Mouse (Mus musculus): ENCODE data around the gene Tbx19.

- TF ChIP-seq POLR2A (IDR thresholded peaks at IDR 0.05; ENCODE audit: low read depth, low read length) (no peak), CTCF (IDR thresholded peaks at IDR 0.05; ENCODE audit: borderline replicate concordance, insufficient read depth, low read length) (no peak)
These were observed 71.0 kb downstream of the Tbx19 start for GRCm38 (mm10) chr1:165089556-165089955.
